Mouse (Mus musculus) kidney, postnatal 0 days (tissue): ENCODE measurements around the gene Cep128. TPM values are rescaled to one million over a fixed set of nuclear protein-coding genes. Genes with fewer than 3 reads are reported as not detected.

Experiments
- ATAC-seq: fragments of 200-750 bp; cut with Nextera tagmentation; replicated peaks from 2 replicates; pipeline ENCODE4 v1.8.0; 2017; ENCODE audit warnings: low read depth, moderate number of reproducible peaks, moderate TSS enrichment, moderate library complexity; ENCODE audit not compliant: low FRiP score
- DNase-seq: peaks from one replicate; pipeline ENCODE4 v3.0.0-alpha.2; 2016; ENCODE audit warnings: low spot score
- H3K27ac ChIP-seq: fragments of 300-500 bp; sonication (generic); 2 replicates; pipeline ENCODE4 v1.5.1; 2014; ENCODE audit warnings: mild to moderate bottlenecking
- H3K27me3 ChIP-seq: fragments of 300-500 bp; sonication (generic); 2 replicates; pipeline ENCODE4 v1.6.1; 2014; ENCODE audit warnings: low read length, mixed read lengths; ENCODE audit not compliant: insufficient read depth
- H3K36me3 ChIP-seq: fragments of 300-500 bp; sonication (generic); 2 replicates; pipeline ENCODE4 v1.6.1; 2014; ENCODE audit warnings: low read length, mixed read lengths; ENCODE audit not compliant: insufficient read depth
- H3K4me1 ChIP-seq: fragments of 300-500 bp; sonication (generic); replicated peaks from 2 replicates; pipeline ENCODE4 v1.6.1; 2014; ENCODE audit warnings: antibody characterized with exemption, low read length, mixed read lengths; ENCODE audit not compliant: insufficient read depth
- H3K4me2 ChIP-seq: fragments of 300-500 bp; sonication (generic); 2 replicates; pipeline ENCODE4 v1.6.1; 2014; ENCODE audit warnings: mild to moderate bottlenecking, low read length, moderate library complexity, mixed read lengths
- H3K4me3 ChIP-seq: fragments of 300-500 bp; sonication (generic); replicated peaks from 2 replicates; pipeline ENCODE4 v1.5.1; 2014; ENCODE audit warnings: low read depth, low read length
- H3K9ac ChIP-seq: fragments of 300-500 bp; sonication (generic); 2 replicates; pipeline ENCODE4 v1.6.1; 2014; ENCODE audit warnings: low read depth, low read length
- H3K9me3 ChIP-seq: fragments of 300-500 bp; sonication (generic); replicated peaks from 2 replicates; pipeline ENCODE4 v1.6.1; 2016; ENCODE audit warnings: low read length, inconsistent platforms, mixed read lengths
- CTCF ChIP-seq: IDR thresholded peaks from 2 replicates; pipeline ENCODE4 v1.5.1; 2016; ENCODE audit warnings: antibody characterized with exemption, low read depth, mild to moderate bottlenecking, moderate library complexity
- WGBS: fragments of 180-500 bp; shearing (Covaris S2); extraction: QIAGEN DNeasy Blood & Tissue Kit; methylation state at CpG from one replicate; pipeline ENCODE4 v1.1.7; 2014; 5-methylcytosine and 5-hydroxymethylcytosine counted together
- polyA plus RNA-seq: library from polyadenylated mRNA; unstranded; fragments of >200 nt; fragmentation: Nextera tagmentation; extraction: Ambion mirVana; gene quantifications from 2 replicates; pipeline ENCODE4 v1.2.1, GENCODE M21; 2015

Cep128 gene
- polyA plus RNA-seq, 1 experiment from 2014 or later: 2.9 TPM

DNA sequence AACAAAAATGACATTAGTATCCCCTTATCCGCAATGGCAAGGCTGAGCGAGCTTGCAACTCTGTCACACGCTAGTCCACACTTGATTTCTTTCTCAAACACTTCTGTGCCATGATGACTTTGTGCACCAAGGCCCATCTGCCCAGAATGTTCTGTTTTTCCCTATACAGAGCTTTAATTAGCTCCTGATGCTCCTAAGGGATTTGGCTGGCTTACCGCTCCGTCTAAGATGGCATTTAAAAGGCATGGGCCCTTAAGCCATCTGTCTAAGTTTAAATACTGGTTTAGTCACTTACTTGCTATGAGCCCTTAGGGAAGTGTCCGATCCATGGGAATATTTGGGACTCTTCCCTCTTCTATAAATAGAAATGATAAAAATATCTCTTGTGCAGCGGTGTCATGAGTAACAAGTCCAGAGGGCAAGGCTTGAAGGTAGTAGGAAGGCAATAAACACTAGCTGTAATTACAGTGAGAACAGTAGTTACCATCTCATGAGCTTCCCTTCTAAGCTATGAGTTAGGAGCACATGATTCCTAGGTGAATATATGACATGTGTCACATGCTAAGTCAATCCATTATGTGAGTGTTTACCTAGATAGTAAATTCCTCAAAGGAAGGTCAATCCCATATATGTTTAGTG is 343.8 kb downstream of the Cep128 start:
- Histone ChIP-seq H3K36me3 (no peaks in the 10 kb centered on the region), H3K9ac (no peak overlapping the region), H3K4me3 (no peak overlapping the region), H3K4me2 (no peak overlapping the region), H3K27me3 (no peaks in the 10 kb centered on the region), H3K4me1 (no peaks in the 10 kb centered on the region), H3K9me3 (no peaks in the 10 kb centered on the region), H3K27ac (no peak overlapping the region)
- 88% methylated on average over 7 of the region's 7 CpGs for WGBS
- DNase-seq: no peak
- no peak for TF ChIP-seq CTCF
- ATAC-seq: no peak

DNA sequence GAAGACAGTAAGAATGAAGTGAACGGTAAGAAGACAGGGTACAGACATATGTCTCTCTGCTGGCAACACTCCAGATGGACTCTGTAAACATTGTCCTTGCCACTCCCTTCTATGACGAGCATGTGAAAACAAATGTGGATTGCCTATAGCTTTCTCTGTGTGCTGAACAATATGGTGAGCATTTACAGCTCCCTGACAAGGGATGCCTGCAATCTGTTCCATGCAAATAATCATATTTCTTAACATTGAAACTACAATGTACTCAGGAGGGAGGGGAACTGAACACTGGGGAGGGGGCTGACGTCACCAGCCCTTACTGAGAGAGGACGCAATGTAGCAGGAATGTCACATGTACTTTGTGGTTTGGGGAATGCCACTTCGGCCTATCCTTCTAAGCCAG is 355.1 kb downstream of the Cep128 start:
- 55% methylated on average over 5 of the region's 5 CpGs for WGBS
- Histone ChIP-seq H3K27ac (no peak overlapping the region), H3K9me3 (no peaks in the 10 kb centered on the region), H3K27me3 (no peaks in the 10 kb centered on the region), H3K4me3 (no peak overlapping the region), H3K4me2 (no peak overlapping the region), H3K36me3 (no peaks in the 10 kb centered on the region), H3K4me1 (no peaks in the 10 kb centered on the region), H3K9ac (no peak overlapping the region)
- ATAC-seq (peak; percentile 52; the same call in 1 of the 2 replicates), DNase-seq (peak; percentile 6)
- no peak for TF ChIP-seq CTCF

DNA sequence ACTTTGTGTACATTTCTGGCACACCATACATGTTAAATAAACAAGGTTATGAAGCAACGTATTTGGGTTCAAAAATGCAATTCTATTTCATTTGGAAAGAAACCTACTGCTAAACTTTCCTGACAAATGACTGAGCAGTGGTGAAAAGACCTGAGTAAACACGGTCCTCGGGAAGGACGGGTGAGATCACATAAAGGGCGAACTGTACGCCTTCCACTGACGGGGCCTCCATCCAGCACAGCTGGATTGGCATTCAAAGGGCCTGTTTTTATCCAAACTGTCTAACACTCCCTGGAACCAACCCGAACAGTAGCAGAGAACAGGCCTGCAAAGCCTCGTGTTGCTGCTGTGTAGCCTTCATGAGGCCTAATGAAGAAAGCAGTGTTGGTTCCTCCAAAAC is 356.5 kb downstream of the Cep128 start:
- ATAC-seq (no peak), DNase-seq (no peak)
- H3K27me3 ChIP-seq: no peaks in the 10 kb centered on the region
- WGBS: 79% methylated on average over 9 of the region's 9 CpGs
- H3K9ac ChIP-seq: no peak overlapping the region
- H3K4me2 ChIP-seq: no peak overlapping the region
- no peaks in the 10 kb centered on the region for H3K9me3 ChIP-seq
- no peak overlapping the region for H3K4me3 ChIP-seq
- H3K36me3 ChIP-seq: no peaks in the 10 kb centered on the region
- no peak for TF ChIP-seq CTCF
- H3K27ac ChIP-seq: no peak overlapping the region
- no peaks in the 10 kb centered on the region for H3K4me1 ChIP-seq

DNA sequence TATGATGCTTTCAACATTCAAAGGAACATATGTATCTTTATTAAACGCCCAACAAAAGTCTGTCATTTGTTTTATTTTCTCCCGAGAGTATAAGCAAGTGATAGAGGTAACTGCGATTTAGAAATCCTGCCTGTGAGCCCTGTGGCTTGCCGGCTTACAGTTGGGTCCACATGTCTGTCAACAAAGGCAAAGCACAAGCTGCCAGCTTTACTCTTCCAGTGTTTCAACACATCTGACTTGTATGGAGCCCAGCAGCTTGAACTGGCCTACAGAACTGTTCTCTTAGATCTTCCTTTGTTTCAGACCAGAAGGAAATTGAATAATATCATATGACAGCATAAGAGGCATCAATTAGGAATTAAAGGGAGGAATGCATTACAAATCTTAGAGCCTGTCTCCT is 357.1 kb downstream of the Cep128 start:
- 87% methylated on average over 4 of the region's 4 CpGs for WGBS

DNA sequence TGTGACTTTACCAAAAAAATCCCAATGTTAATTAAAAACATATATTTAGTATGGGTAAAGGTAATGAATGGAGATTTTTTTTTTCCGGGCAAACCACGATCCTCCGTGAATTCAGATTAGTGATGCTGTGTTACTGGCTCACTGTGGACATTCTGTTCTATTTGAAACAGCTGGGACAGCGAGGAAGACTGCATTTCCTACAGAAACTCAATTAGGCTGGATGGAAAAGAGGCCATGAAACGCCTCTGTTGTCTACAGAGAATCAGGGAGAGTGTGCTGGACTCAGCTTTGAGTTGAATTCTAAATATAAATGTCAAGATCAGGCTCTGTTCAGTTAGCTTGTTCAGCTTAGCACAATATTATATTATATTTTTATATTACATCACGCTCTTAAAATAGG is 369.1 kb downstream of the Cep128 start:
- ATAC-seq (no peak), DNase-seq (no peak)
- TF ChIP-seq CTCF: no peak
- H3K27me3 ChIP-seq: no peaks in the 10 kb centered on the region
- WGBS: 90% methylated on average over 6 of the region's 6 CpGs
- no peaks in the 10 kb centered on the region for H3K4me1 ChIP-seq
- no peaks in the 10 kb centered on the region for H3K36me3 ChIP-seq
- no peak overlapping the region for H3K9ac ChIP-seq
- H3K4me2 ChIP-seq: no peak overlapping the region
- no peak overlapping the region for H3K27ac ChIP-seq
- H3K4me3 ChIP-seq: no peak overlapping the region
- no peaks in the 10 kb centered on the region for H3K9me3 ChIP-seq

More for the DNA sequence above, 357.1 kb downstream of the Cep128 start:
- Histone ChIP-seq H3K27ac (no peak overlapping the region), H3K36me3 (no peaks in the 10 kb centered on the region), H3K9ac (no peak overlapping the region), H3K9me3 (no peaks in the 10 kb centered on the region), H3K27me3 (no peaks in the 10 kb centered on the region), H3K4me1 (no peaks in the 10 kb centered on the region), H3K4me3 (no peak overlapping the region), H3K4me2 (no peak overlapping the region)
- DNase-seq (no peak), ATAC-seq (no peak)
- no peak for TF ChIP-seq CTCF

DNA sequence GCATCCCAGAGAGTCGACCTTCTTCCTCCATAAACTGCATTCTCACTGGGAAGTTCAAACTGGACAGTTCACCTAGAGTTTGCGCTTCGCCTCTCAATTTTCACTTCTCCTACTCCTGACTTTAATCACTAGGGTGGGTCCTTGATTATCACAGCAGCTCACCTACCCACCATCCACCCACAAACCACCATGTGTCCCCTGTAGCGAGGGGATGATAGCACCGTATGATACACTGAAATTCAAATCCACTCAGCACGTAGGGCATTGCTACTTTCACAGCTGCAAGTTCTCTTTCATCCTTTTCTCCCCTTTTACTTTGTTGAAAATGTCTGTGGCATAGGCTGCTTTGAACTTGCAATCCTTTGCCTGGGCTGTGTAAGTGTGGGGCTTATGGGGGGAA is 371.2 kb downstream of the Cep128 start:
- no peak overlapping the region for H3K9ac ChIP-seq
- DNase-seq: no peak
- H3K9me3 ChIP-seq: no peaks in the 10 kb centered on the region
- H3K27me3 ChIP-seq: no peaks in the 10 kb centered on the region
- no peaks in the 10 kb centered on the region for H3K36me3 ChIP-seq
- no peak overlapping the region for H3K4me3 ChIP-seq
- no peaks in the 10 kb centered on the region for H3K4me1 ChIP-seq
- no peak for ATAC-seq
- WGBS: 80% methylated on average over 6 of the region's 6 CpGs
- TF ChIP-seq CTCF: no peak
- H3K27ac ChIP-seq: no peak overlapping the region
- no peak overlapping the region for H3K4me2 ChIP-seq

DNA sequence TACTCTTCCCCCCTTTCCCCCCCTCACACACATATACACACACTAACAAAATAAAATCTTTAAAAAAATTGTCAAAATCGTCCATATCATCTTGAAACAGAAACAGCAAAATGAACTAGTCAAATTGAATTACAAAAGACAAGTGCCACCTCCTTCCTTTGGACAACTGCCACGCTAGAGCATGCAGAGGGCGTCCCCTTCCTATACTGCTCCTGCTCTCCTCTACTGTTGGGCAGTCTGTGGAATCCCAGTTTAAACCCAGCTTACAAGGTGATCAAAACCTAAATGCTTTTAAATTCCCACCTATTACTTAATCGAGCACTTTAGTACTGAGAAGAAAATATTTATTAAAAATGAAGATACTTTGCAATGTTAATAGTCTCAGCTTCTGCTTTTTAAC is 372.0 kb downstream of the Cep128 start:
- H3K36me3 ChIP-seq: no peaks in the 10 kb centered on the region
- 74% methylated on average over 4 of the region's 4 CpGs for WGBS
- H3K4me1 ChIP-seq: no peaks in the 10 kb centered on the region
- H3K4me2 ChIP-seq: no peak overlapping the region
- H3K9me3 ChIP-seq: no peaks in the 10 kb centered on the region
- ATAC-seq (no peak), DNase-seq (no peak)
- TF ChIP-seq CTCF: no peak
- H3K27me3 ChIP-seq: no peaks in the 10 kb centered on the region
- H3K27ac ChIP-seq: no peak overlapping the region
- H3K4me3 ChIP-seq: no peak overlapping the region
- H3K9ac ChIP-seq: no peak overlapping the region
